9 mouse cellular contexts compared by ENCODE assay signal in the genomic region with DNA sequence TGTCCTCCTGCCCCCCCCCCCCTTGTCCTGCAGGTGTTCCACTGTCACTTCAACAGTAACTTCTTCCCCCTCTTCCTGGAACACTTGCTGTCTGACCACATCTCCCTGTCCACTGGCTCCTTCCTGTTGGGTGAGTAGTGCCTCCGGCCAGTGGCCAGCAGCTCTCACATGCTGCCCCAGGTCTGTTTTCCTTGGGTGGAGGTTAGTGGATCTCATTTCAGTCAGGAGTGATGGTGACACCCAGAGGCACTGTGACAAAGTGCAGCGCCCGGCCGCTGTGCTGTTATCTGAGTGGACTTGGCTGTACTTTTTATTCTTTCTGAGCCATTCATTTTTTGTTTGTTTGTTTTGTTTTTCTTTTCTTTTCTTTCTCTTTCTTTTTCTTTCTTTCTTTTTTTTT. TPM values are rescaled to one million over a fixed set of nuclear protein-coding genes. Genes with fewer than 3 reads are reported as not detected.
DNase-seq lines count a peak whose midpoint lies in the region; ATAC-seq lines count a peak whose summit lies in the region.
"Had no signal": no experiment of that assay in that cellular context is flagged by ENCODE, and none has a peak within 500 bp of the region (broad histone marks: within the 10 kb centered on the region; RNA-seq: fewer than 3 reads in every experiment).

No protein-coding gene starts in this region.

- H3K9ac ChIP-seq in heart, embryonic 16.5 days (ENCODE audit: low read length): no peak overlapping the region
- H3K9ac ChIP-seq: limb, embryonic 13.5 days had no signal

- H3K4me1 ChIP-seq in heart, embryonic 16.5 days (ENCODE audit: control insufficient read depth, insufficient read depth, low read length): no peaks in the 10 kb centered on the region
- H3K4me1 ChIP-seq: limb, embryonic 13.5 days had no signal

- H3K9me3 ChIP-seq in heart, embryonic 16.5 days (replicated peaks; ENCODE audit: control insufficient read depth, low read length): no peaks in the 10 kb centered on the region
- H3K9me3 ChIP-seq: limb, embryonic 13.5 days had no signal

- no peak overlapping the region for H3K4me2 ChIP-seq in heart, embryonic 16.5 days (ENCODE audit: low read depth, low read length)
- H3K4me2 ChIP-seq: limb, embryonic 13.5 days had no signal

- H3K27ac ChIP-seq in heart, embryonic 16.5 days (ENCODE audit: low read length): no peak overlapping the region
- H3K27ac ChIP-seq: limb, embryonic 13.5 days had no signal

- no peaks in the 10 kb centered on the region for H3K36me3 ChIP-seq in heart, embryonic 16.5 days (ENCODE audit: control insufficient read depth, insufficient read depth)
- H3K36me3 ChIP-seq in splenic B cell, adult 2 months (ENCODE audit: control insufficient read depth, insufficient read depth, low read length, poor library complexity, severe bottlenecking): no peaks in the 10 kb centered on the region
- H3K36me3 ChIP-seq: limb, embryonic 13.5 days had no signal

- no peaks in the 10 kb centered on the region for H3K27me3 ChIP-seq in heart, embryonic 16.5 days (ENCODE audit: control insufficient read depth, insufficient read depth, low read length)
- H3K27me3 ChIP-seq in splenic B cell, adult 2 months (ENCODE audit: control insufficient read depth, insufficient read depth, low read length, poor library complexity, severe bottlenecking): no peaks in the 10 kb centered on the region
- H3K27me3 ChIP-seq: limb, embryonic 13.5 days had no signal

- H3K4me3 ChIP-seq in heart, embryonic 16.5 days (ENCODE audit: low read length): no peak overlapping the region
- H3K4me3 ChIP-seq: limb, embryonic 13.5 days had no signal

- ATAC-seq in common myeloid progenitor, adult 5-6 weeks (replicated peaks; ENCODE audit: low read depth, poor library complexity, severe bottlenecking): peak; percentile 91
- peak; percentile 67 for ATAC-seq in heart, embryonic 16.5 days (replicated peaks; ENCODE audit: extremely low read depth, insufficient read depth, low FRiP score)

- peak; percentile 56 to 59 for DNase-seq in left cerebral cortex, adult 18-20 months (ENCODE audit: low spot score in 2 of 2)
- DNase-seq in left cerebral cortex, adult 11 months (ENCODE audit: low spot score): no peak
- DNase-seq in R1 (ENCODE audit: low read depth, low spot score): peak; percentile 26
- DNase-seq in kidney, postnatal 36 days: peak; percentile 73 to 79
- DNase-seq in lung, postnatal 4 days: peak; percentile 74 to 79
- peak; percentile 58 for DNase-seq in splenic B cell, adult 2 months (ENCODE audit: low read depth, low spot score)

- 8% methylated on average over 4 of the region's 4 CpGs for WGBS in heart, embryonic 16.5 days

RNA-seq across cellular contexts. Expression of a gene that starts 19.1 kb away (rescaled TPM):
- under 1 TPM; 0.79 to 0.98 TPM for total RNA-seq in left cerebral cortex, adult 18-20 months (2021)
- 1.5 and 2.5 TPM in 2 replicates for total RNA-seq in common myeloid progenitor, adult 5-6 weeks (2017)
- polyA plus RNA-seq in heart, embryonic 16.5 days (2015; fragmentation: Nextera tagmentation; extraction: Ambion mirVana): 1.1 and 1.2 TPM in 2 replicates

RNA-seq across cellular contexts. Expression of a gene that starts 26.3 kb away (rescaled TPM):
- 100 to 1,000 TPM; 196 to 198 TPM for total RNA-seq in left cerebral cortex, adult 18-20 months (2021)
- 80.1 TPM in 2 replicates for total RNA-seq in common myeloid progenitor, adult 5-6 weeks (2017)
- polyA plus RNA-seq in heart, embryonic 16.5 days (2015; fragmentation: Nextera tagmentation; extraction: Ambion mirVana): 126 and 130 TPM in 2 replicates

RNA-seq across cellular contexts. Expression of a gene that starts 27.5 kb away (rescaled TPM):
- total RNA-seq in left cerebral cortex, adult 18-20 months (2021): 10 to 100 TPM; 18.4 to 18.6 TPM
- 22.2 and 30.2 TPM in 2 replicates for total RNA-seq in common myeloid progenitor, adult 5-6 weeks (2017)
- 17.6 and 18.8 TPM in 2 replicates for polyA plus RNA-seq in heart, embryonic 16.5 days (2015; fragmentation: Nextera tagmentation; extraction: Ambion mirVana)

RNA-seq across cellular contexts. Expression of a gene that starts 28.3 kb away (rescaled TPM):
- total RNA-seq in left cerebral cortex, adult 18-20 months (2021): 10 to 100 TPM; 22.7 to 26.4 TPM
- total RNA-seq in common myeloid progenitor, adult 5-6 weeks (2017): 11.5 and 13.6 TPM in 2 replicates
- 6.0 TPM in 2 replicates for polyA plus RNA-seq in heart, embryonic 16.5 days (2015; fragmentation: Nextera tagmentation; extraction: Ambion mirVana)

RNA-seq across cellular contexts. Expression of a gene that starts 30.7 kb away (rescaled TPM):
- 100 to 1,000 TPM; 199 to 202 TPM for total RNA-seq in left cerebral cortex, adult 18-20 months (2021)
- 143 and 149 TPM in 2 replicates for total RNA-seq in common myeloid progenitor, adult 5-6 weeks (2017)
- polyA plus RNA-seq in heart, embryonic 16.5 days (2015; fragmentation: Nextera tagmentation; extraction: Ambion mirVana): 142 and 150 TPM in 2 replicates
